Mouse (Mus musculus) CH12.LX (cell line): Measurements from ENCODE around the gene Slc15a1. TPM values are rescaled to one million over a fixed set of nuclear protein-coding genes. Genes with fewer than 3 reads are reported as not detected.

Experiments
- DNase-seq: peaks from one replicate; pipeline ENCODE4 v3.0.0-alpha.2; 2013; ENCODE audit errors: extremely low read depth
- H3K27ac ChIP-seq: 2 replicates; pipeline ENCODE4 v1.5.1; 2012; ENCODE audit warnings: low read depth, mild to moderate bottlenecking, control low read depth, moderate library complexity; ENCODE audit not compliant: insufficient read depth
- H3K27me3 ChIP-seq: replicated peaks from 2 replicates; pipeline ENCODE3; 2012; ENCODE audit warnings: inconsistent platforms
- H3K36me3 ChIP-seq, 2 experiments: replicated peaks in 1 of 2; 2 replicates each; pipeline versions ENCODE3 to v1.6.1; 2012; ENCODE audit warnings: inconsistent platforms in 1 of 2, low read length in 1 of 2, mild to moderate bottlenecking in 1 of 2, mixed read lengths in 1 of 2, moderate library complexity in 1 of 2; ENCODE audit not compliant: control insufficient read depth in 1 of 2, insufficient read depth in 1 of 2
- H3K4me1 ChIP-seq, 2 experiments: 2 replicates each; pipeline ENCODE4 v1.6.1; 2012; ENCODE audit warnings: inconsistent platforms in 1 of 2, moderate library complexity in 1 of 2; ENCODE audit not compliant: insufficient read depth in 2 of 2, control insufficient read depth in 1 of 2
- H3K4me2 ChIP-seq: 2 replicates; pipeline ENCODE4 v1.6.1; 2012; ENCODE audit warnings: low read depth, mild to moderate bottlenecking, control low read depth; ENCODE audit not compliant: poor library complexity, insufficient read depth, severe bottlenecking
- H3K4me3 ChIP-seq, 3 experiments: fragments of 150-350 bp in 1 of 3; sonication (generic) in 1 of 3; replicated peaks in 1 of 3; 2 replicates each; pipeline versions ENCODE3 to v1.5.1; 2011 to 2012; ENCODE audit warnings: low read depth in 2 of 3, low read length in 2 of 3, mild to moderate bottlenecking in 2 of 3, moderate library complexity in 2 of 3, control low read depth in 1 of 3, improper control_type of control experiment in 1 of 3, inconsistent platforms in 1 of 3, mixed read lengths in 1 of 3; ENCODE audit not compliant: poor library complexity in 1 of 3
- H3K79me2 ChIP-seq: replicated peaks from 2 replicates; pipeline ENCODE4 v1.6.1; 2012; ENCODE audit warnings: mild to moderate bottlenecking, moderate library complexity; ENCODE audit not compliant: control insufficient read depth, poor library complexity, insufficient read depth, severe bottlenecking; ENCODE audit errors: extremely low read depth
- H3K9ac ChIP-seq: 2 replicates; pipeline ENCODE4 v1.6.1; 2012; ENCODE audit warnings: low read depth, mild to moderate bottlenecking, control low read depth, moderate library complexity; ENCODE audit not compliant: insufficient read depth
- H3K9me3 ChIP-seq: replicated peaks from 2 replicates; pipeline ENCODE3; 2012; ENCODE audit warnings: low read length, inconsistent platforms, mixed read lengths
- E2F4 ChIP-seq: IDR thresholded peaks from 2 replicates; pipeline ENCODE4 v1.6.1; 2011; ENCODE audit warnings: low read depth, low read length, improper control_type of control experiment; ENCODE audit not compliant: insufficient replicate concordance
- ELF1 ChIP-seq: IDR thresholded peaks from 2 replicates; pipeline ENCODE4 v1.6.1; 2014; ENCODE audit warnings: low read depth, mild to moderate bottlenecking, inconsistent platforms, low read length, improper control_type of control experiment
- ETS1 ChIP-seq: conservative IDR thresholded peaks from 2 replicates; pipeline ENCODE4 v1.6.1; 2012; ENCODE audit warnings: low read depth, mild to moderate bottlenecking, inconsistent platforms, low read length, improper control_type of control experiment, moderate library complexity
- IRF4 ChIP-seq: IDR thresholded peaks from 2 replicates; pipeline ENCODE4 v1.6.1; 2014; ENCODE audit warnings: low read depth, mild to moderate bottlenecking, inconsistent platforms, low read length, improper control_type of control experiment
- KAT2A ChIP-seq: IDR thresholded peaks from 2 replicates; pipeline ENCODE4 v1.6.1; 2012; ENCODE audit warnings: low read length, improper control_type of control experiment, inconsistent platforms; ENCODE audit not compliant: insufficient replicate concordance
- MAZ ChIP-seq: IDR thresholded peaks from 2 replicates; pipeline ENCODE4 v1.6.1; 2012; ENCODE audit warnings: low read depth, mild to moderate bottlenecking, inconsistent platforms, low read length, improper control_type of control experiment, moderate library complexity
- MEF2A ChIP-seq: IDR thresholded peaks from 2 replicates; pipeline ENCODE4 v1.6.1; 2014; ENCODE audit warnings: low read depth, mild to moderate bottlenecking, inconsistent platforms, low read length, improper control_type of control experiment, borderline replicate concordance
- MYC ChIP-seq: IDR thresholded peaks from 2 replicates; pipeline ENCODE4 v1.6.1; 2011; ENCODE audit warnings: low read depth, mild to moderate bottlenecking, improper control_type of control experiment, low read length
- NELFE ChIP-seq: IDR thresholded peaks from 2 replicates; pipeline ENCODE4 v1.6.1; 2011; ENCODE audit warnings: low read depth, low read length, improper control_type of control experiment
- POLR2A ChIP-seq: IDR thresholded peaks from 2 replicates; pipeline ENCODE4 v1.6.1; 2011; ENCODE audit warnings: low read depth, mild to moderate bottlenecking, improper control_type of control experiment, low read length
- RAD21 ChIP-seq: IDR thresholded peaks from 2 replicates; pipeline ENCODE4 v1.6.1; 2011; ENCODE audit warnings: low read depth, mild to moderate bottlenecking, low read length, improper control_type of control experiment, moderate library complexity
- RCOR1 ChIP-seq: conservative IDR thresholded peaks from 2 replicates; pipeline ENCODE4 v1.6.1; 2012; ENCODE audit warnings: low read depth, mild to moderate bottlenecking, inconsistent platforms, low read length, improper control_type of control experiment
- TBP ChIP-seq: conservative IDR thresholded peaks from 2 replicates; pipeline ENCODE4 v1.6.1; 2011; ENCODE audit warnings: low read depth, low read length, improper control_type of control experiment
- TCF12 ChIP-seq: IDR thresholded peaks from 2 replicates; pipeline ENCODE4 v1.6.1; 2014; ENCODE audit warnings: low read depth, mild to moderate bottlenecking, inconsistent platforms, low read length, improper control_type of control experiment
- UBTF ChIP-seq: IDR thresholded peaks from 2 replicates; pipeline ENCODE4 v1.6.1; 2012; ENCODE audit warnings: low read depth, mild to moderate bottlenecking, inconsistent platforms, low read length, improper control_type of control experiment, moderate library complexity
- USF1 ChIP-seq: IDR thresholded peaks from 2 replicates; pipeline ENCODE4 v1.6.1; 2014; ENCODE audit warnings: low read depth, mild to moderate bottlenecking, inconsistent platforms, low read length, improper control_type of control experiment
- ZMIZ1 ChIP-seq: IDR thresholded peaks from 2 replicates; pipeline ENCODE4 v1.6.1; 2012; ENCODE audit warnings: low read depth, mild to moderate bottlenecking, inconsistent platforms, low read length, improper control_type of control experiment
- dilution Hi-C: fragments of 300-500 bp; cut with MboI; formaldehyde crosslinking; loops from 2 replicates; pipeline ENCODE4 v1.14.3; 2020; ENCODE audit warnings: low sequenced_read_pairs; ENCODE audit not compliant: extremely low pct_unique_long_range_greater_than_20kb, extremely low pct_ligation_motif_present
- in situ Hi-C: fragments of 300-500 bp; cut with MboI; formaldehyde crosslinking; loops from 3 replicates; pipeline ENCODE4 v1.14.3; 2019; ENCODE audit warnings: low sequenced_read_pairs, low pct_ligation_motif_present, low pct_unique_long_range_greater_than_20kb, mixed read lengths
- polyA plus RNA-seq: library from polyadenylated mRNA; unstranded; fragments of >175 nt; gene quantifications from 2 replicates; pipeline ENCODE4 v1.2.1, GENCODE M21; 2012; ENCODE audit warnings: low read depth; ENCODE audit not compliant: insufficient read length
- total RNA-seq, 2 experiments: library from RNA; depleted of rRNA; stranded (reverse); fragments of 300-350 nt in 1 of 2; fragments of >200 nt in 1 of 2; gene quantifications; 2 replicates each; pipeline ENCODE4 v1.2.3; 2012 to 2014

Gene Slc15a1
- total and polyA plus RNA-seq, 3 experiments, result 0.04 to 0.19 TPM; not detected in 1

- no peak overlapping the region for H3K9ac ChIP-seq
- H3K79me2 ChIP-seq, result no peaks in the 10 kb centered on the region
- no peaks in the 10 kb centered on the region for H3K9me3 ChIP-seq
- DNase-seq, result no peak
- H3K27ac ChIP-seq, result no peak overlapping the region
- H3K36me3 ChIP-seq, result no peaks in the 10 kb centered on the region
- H3K4me1 ChIP-seq, result no peaks in the 10 kb centered on the region
- TF ChIP-seq UBTF, result no peak
- no peak for TF ChIP-seq MEF2A
- no peak for TF ChIP-seq MAZ
- no peak for TF ChIP-seq POLR2A
- TF ChIP-seq ELF1, result no peak
- no peak for TF ChIP-seq MYC
- TF ChIP-seq IRF4, result no peak
- TF ChIP-seq TCF12, result no peak
- TF ChIP-seq USF1, result no peak
- no peak for TF ChIP-seq E2F4
- TF ChIP-seq TBP, result no peak
- no peak for TF ChIP-seq ETS1
- TF ChIP-seq NELFE, result no peak
- TF ChIP-seq ZMIZ1, result no peak
- no peaks in the 10 kb centered on the region for H3K27me3 ChIP-seq
- no peak overlapping the region for H3K4me2 ChIP-seq
- H3K4me3 ChIP-seq, result no peak overlapping the region
- in situ Hi-C loops, result no loop called here
- dilution Hi-C loops, result no loop called here
Measured at GRCm38 (mm10) chr14:121499769-121500168, 5.3 kb downstream of the Slc15a1 start.

DNA sequence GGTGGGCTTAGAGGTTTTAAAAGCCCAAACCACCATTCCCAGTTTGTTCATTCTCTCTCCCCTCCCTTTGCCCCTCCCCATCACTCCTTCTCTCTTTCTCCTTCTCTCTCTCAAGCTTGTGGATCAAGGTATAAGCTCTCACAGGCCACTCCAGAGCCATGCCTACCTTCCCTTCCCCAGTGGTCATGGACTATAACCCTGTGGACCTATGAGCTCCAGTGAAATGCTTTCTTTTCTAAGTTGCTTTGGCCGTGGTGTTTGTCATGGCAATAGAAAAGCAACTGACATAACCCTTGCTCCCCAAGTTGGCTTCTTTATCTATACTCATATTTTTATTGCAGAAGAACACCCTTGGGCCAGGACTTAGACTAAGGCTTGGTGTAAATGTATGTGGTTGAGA, 7.3 kb downstream of the Slc15a1 start:
- peaks cover 0 to 4% of the 10 kb centered on the region in 2 experiments; a peak in 2 of 4 replicates for H3K4me1 ChIP-seq
- H3K79me2 ChIP-seq, result no peaks in the 10 kb centered on the region
- no peak for TF ChIP-seq MYC
- no peak for TF ChIP-seq KAT2A
- TF ChIP-seq RAD21, result no peak
- TF ChIP-seq RCOR1, result no peak
- dilution Hi-C loops, result no loop called here
- no peaks in the 10 kb centered on the region for H3K36me3 ChIP-seq
- in situ Hi-C loops, result no loop called here
- no peak overlapping the region for H3K4me2 ChIP-seq
- DNase-seq, result no peak
- H3K27ac ChIP-seq, result no peak overlapping the region
- H3K27me3 ChIP-seq, result no peaks in the 10 kb centered on the region
- H3K9me3 ChIP-seq, result no peaks in the 10 kb centered on the region
- no peak overlapping the region for H3K4me3 ChIP-seq
- H3K9ac ChIP-seq, result no peak overlapping the region
